Mouse (Mus musculus) layer of hippocampus, adult 11-12 months (tissue): ENCODE data around the gene Bspry.
A peak's percentile ranks its signal among the peaks of the same experiment; 100 is the strongest.

ENCODE experiments used
- DNase-seq: peaks from one replicate; pipeline ENCODE4 v3.0.0; 2022; ENCODE audit warnings: low spot score

The Bspry gene

GRCm38 (mm10) chr4:62480709-62481605 is 1.1 kb downstream of the Bspry start:
- no peak for DNase-seq

DNA sequence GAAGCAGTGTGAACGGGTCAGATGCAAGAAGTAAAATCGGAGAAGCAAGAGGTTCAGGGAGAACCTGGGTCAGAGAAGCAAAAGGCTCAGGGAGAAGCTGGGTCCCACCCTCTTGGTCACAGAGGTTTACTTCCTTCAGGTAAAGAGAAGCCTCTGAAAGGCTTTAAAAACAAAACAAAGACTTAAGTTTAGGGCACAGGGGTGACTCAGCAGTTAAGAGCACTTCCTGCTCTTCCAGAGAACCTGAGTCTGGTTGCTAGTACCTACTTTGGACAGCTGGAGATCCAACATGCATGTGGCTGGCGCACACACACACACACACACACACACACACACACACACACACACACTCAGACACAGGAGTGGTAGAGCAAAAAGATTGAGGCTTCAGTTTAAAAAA is 5.1 kb downstream of the Bspry start:
- no peak for DNase-seq

GRCm38 (mm10) chr4:62485450-62486161 is 5.8 kb downstream of the Bspry start:
- no peak for DNase-seq

DNA sequence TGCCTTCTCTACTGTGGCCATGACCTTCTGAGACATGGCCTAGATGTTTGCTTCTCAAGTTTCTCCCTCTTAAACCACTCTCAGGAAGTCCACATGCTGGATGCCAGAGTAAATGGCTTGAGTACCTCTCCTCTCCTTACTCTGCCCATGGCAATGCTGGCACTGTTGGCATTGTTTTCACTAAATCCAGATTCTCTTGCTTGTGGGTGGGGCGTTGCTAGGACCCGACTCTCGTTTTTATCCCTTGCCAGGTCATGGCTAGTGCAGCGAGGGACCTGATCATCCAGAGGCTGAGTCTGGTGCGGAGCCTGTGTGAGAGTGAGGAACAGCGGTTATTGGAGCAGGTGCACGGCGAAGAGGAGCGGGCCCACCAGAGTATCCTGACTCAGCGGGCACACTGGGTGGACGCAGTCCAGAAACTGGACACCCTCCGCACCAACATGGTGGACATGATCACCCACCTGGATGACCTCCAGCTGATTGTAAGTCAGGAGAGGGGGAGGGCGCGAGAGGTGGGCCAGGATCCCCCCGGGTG is 6.4 kb downstream of the Bspry start:
- DNase-seq = no peak

DNA sequence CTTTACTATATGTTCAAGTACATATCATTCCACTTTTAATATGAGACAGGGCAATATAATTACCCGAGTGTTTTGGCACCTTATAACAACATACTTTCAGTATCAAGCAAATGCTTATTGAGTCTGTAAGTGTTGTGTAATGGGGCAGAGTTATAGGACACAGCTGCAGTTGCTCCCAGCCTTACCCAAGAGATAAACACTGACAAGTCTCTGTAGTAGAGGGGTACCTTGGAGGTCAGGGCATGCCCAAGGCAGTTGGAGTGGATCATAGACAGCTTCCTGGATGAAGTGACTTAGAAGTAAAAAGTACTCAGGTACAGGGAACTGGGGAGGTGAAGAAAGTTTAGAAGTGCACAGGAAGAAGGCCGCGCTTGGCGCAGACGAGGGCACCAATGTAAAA is 7.3 kb downstream of the Bspry start:
- DNase-seq = no peak

DNA sequence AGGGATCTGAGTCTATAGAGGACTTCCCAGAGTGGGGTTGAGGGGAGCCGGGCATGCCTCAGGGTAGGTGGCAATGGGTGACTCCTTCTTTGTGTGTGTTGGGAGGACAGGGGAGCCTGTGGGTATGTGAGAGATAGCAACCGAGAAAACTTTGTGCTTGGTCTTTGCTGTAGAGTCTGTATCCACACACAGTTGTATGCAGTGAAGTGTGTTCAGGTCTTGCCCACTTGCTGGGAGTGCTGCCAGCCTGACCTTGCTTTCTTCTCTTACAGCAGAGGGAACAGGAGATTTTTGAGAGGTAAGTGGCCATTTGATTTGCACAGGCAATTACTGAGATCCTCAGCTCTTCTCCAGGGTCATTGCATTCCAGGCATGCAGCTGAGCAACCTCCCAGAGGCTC is 8.1 kb downstream of the Bspry start:
- no peak for DNase-seq

DNA sequence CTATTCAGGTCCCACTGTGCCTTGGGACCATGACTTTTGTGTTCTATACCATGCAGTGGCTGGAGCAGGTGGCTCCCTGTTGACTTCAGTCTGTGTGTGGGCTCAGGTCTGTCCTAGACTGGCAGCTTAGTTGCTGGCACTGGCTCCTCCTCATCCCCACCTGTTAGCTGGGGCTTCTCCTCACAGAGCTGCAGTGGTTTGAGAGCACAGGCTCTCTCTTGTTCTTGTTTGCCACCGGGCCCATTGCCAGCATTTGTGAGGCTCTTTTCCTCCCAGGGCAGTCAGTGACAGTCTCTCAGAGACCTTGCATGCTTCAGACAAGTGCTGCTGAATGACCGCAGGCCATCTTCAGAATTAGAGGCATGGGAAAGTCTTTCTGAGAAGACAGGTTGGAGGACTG is 12.8 kb downstream of the Bspry start:
- no peak for DNase-seq

DNA sequence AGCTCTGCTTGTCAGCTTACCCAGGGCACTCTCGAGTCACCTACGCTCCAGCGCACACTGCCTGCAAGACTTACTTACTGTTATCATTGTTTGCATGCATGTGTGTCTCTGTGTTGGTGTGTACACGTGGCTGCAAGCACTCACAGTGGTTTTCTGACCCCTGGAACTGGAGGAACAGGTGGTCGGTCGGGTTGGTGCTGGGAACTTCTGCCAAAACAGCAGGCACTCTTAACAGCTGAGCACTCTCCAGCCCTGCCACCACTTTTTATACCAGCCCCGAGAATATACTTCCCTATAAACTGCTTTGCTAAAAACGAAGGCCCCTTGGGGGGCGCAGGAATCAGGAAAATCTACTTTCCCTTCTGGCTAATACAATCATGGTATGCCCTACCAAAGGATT is 14.4 kb downstream of the Bspry start:
- no peak for DNase-seq

DNA sequence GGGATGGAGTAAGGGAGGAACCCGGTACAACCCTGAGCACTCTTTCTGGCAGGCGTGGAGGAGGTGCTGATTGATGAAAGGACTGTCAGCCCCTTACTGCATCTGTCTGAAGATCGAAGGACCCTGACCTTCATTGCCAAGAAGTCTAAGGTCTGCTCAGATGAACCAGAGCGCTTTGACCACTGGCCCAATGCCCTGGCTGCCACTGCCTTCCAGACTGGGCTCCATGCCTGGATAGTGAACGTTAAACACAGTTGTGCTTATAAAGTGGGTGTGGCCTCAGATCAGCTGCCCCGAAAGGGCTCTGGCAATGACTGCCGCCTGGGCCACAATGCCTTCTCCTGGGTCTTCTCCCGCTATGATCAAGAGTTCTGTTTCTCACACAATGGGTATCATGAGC is 16.1 kb downstream of the Bspry start:
- DNase-seq = no peak

DNA sequence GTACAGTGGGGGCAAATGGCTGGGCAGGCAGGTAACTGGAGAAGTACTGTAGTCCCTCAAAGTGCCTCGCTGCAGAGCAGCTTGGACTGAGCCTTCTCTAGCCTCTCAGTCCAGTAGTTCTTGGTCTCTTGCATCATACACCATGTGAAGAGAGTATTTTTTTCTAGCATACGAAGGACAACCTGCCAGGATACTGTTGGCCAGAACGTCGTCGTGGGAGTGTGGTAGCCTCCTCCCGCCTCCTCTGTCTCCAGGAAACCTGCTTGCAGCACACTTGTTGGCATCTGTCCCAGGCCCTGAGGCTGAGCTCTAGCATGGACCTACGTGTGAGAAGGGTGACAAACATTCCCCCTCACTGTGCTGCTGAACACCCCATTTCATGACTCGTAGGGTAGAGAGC is 17.0 kb downstream of the Bspry start:
- DNase-seq = peak; percentile 52

DNA sequence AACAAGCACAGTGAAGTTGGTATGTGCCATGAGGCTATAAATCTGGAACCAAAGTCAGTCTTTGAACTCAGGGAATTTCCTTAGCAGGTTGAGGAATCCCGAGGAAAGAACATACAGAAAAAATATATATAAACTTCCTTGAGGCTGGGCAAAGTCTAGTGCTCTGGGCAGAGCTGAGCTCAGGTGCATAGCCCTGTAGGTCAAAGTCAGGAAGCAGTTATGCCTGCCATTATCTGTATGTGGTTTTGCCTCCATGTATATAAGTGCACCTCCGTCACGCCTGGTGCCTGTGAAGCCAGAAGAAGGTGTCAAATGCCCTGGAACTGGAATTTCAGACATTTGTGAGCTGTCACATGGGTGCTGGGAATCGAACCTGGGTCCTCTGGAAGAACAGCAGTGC is 20.9 kb downstream of the Bspry start:
- no peak for DNase-seq

GRCm38 (mm10) chr4:62501534-62501933 is 21.7 kb downstream of the Bspry start:
- DNase-seq = no peak

- DNase-seq = peak; percentile 91
Measured at GRCm38 (mm10) chr4:62501964-62502732, 22.3 kb downstream of the Bspry start.

- DNase-seq = no peak
Measured at GRCm38 (mm10) chr4:62502969-62503368, 23.1 kb downstream of the Bspry start.

DNA sequence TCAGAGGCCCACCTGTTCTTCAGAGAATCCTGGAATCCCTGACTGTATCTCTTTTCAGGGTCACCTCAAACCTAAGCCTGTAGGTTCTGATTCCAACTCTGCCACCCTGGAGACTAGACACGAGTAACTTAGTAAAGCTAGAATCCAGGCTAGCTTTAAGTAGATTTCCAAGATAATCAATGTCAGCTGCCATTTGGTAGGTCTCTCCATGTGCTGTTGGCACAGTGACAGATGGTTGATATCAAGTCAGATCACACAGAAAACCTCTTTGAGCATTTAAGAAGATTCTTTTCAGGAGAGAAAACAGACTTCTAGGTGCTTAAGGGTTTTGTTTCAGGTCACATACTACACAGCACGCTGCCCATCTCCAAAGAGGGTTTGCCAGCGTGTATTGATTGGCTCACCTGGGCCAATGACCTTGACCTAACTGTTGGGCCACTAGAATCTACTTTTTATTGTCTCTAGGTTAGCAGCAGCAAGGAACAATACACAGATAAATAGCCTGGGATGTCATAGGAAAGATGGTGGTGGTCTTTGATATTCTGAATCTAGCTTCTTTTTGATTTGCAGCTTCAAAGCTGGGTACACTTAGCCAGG is 23.6 kb downstream of the Bspry start, which contains the start of gene Hdhd3:
Gene Hdhd3, minus strand, starts transcription at position 94 of the 597 bp plus-strand sequence.
- no peak for DNase-seq

DNA sequence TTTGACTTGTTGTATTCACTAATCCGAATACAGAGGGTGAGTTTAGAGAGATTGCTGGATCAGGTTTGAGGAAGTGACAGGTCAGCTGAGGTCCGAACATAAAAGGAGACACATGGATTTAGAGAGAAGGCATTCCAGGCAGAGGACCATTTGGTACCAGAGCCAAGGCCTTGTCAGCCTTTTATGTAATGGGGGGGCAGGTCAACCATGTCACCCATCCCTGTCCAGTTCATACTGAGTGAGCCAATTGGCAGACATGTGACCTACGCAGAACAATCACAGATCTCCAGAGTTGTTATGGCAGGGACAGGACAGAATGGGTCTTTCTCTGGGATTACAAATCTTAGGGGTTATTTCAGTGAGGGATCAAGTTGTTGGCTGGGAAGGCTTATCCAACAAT is 26.1 kb downstream of the Bspry start:
- DNase-seq = no peak

DNA sequence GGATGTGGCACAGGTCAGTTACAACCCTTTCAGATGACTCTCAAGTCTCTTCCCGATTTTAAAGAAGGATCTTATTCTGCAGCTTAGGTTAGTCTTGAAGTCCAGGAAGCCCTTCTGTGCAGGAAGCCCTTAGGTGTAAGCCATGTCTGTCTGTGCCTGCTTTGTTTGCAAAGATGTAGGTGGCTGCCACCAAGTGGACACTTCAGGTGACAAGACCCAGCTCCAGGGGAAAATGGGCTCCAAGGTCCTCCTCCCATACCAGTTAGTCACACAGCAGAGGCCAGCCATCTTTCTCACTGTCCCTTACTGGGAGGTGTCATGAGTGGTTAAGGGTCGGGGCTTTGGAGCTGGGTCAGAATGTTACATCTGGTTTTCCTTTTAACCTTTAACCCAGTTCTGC is 26.9 kb downstream of the Bspry start:
- DNase-seq = no peak

DNA sequence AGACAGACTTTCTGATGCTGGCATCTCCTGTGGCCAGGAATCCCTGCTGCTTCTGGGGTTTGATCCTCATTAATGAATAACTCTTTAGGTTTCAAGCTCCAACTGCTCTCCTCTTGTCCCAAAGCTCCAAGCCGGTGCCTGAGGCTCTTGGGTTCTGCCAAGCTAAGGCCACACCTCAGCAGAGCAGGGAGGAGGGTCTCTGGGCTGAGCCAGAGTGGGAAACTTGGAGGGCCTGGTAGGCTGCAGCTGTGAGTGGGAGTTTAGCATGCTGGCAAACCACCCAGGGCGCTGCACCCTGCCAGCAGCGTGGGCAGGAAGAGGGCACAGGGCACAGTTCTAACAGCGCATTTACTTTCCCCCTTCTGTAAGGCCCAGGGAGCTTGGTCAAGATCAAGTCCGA is 29.0 kb downstream of the Bspry start:
- peak; percentile 48 for DNase-seq

DNA sequence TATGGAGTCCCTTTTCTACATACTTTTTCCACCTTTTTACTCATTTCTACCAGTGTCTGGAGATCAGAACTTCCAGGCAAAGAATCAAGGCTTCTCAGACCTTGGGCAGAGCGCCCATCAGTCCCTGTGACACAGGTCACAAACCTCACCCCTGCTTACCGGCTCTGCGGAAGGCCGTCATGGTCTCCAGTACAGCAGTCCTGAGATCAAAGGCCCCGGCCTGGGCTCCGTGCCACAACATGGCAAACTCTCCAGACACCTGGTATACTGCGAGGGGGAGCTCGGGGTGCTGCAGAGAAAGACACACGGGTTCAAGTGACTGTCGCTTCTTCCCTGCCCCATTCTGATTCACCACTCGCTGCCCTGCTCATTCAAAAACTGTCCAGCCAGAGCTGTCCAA is 30.1 kb downstream of the Bspry start:
- DNase-seq = no peak

DNA sequence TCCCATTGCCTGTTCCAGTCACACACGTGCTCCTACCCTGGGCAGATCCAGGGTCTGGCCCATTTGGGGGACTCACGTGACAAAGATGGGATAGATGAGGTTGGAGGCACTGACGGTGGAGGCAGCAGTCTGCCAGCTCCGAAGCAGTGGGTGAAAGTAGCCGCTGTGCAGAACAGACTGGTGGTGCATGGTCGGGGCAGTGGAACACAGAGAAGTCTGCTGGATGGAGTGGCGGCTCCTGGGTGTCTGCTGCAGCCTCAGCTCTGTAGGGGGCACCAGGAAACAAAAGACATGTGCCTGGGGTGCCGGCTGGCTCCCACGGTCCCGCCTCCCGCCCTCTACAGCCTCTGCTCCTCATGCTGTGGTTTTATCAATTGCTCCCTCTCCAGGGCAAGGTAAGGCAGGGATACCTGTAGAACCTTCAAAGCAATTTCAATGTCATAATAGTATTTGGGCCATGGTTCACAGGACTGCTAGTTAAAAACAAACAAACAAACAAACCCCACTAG is 34.2 kb downstream of the Bspry start:
- DNase-seq = no peak

DNA sequence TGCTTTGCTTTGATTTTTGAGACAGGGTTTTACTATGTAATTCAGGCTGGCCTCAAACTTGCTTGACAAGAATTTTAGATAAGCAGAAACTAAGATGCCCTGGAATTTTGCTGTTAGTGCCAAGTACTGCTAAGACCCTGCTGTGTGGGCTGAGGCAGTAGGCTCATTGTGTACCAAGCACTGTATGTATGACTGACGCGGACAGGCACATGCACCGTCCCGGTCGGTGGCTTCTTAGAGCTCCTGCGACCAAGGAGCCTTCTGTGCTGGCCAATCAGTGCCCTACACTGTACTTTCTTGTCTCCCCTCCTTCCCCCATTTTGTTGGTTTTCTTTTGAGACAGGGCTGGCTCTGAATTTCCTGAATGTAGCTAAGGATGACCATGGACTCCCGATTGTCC is 35.1 kb downstream of the Bspry start:
- DNase-seq = no peak

DNA sequence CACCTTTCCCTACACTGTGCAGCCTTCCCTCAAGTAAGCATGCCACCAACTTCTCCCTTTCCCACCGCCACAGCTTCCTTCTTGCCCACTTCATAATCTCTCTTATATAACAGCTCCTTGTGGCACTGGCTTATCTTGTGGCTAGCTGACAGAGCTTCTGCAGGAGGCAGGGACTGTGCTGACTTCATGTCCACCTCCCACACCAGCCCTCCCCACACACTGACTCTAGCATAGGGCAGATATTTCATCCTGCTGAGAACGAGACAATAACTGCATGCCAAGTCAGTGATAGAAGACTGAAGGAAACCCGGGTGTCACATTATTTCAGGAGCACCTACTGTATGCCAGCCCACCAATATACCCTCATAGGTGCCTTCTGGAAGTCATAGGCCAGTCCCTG is 35.6 kb downstream of the Bspry start:
- DNase-seq = no peak
